Mouse (Mus musculus) layer of hippocampus, postnatal 36 days (tissue): ENCODE measurements at regions not wholly inside any gene's neighbourhood (a gene's known extent, or its start where the extent isn't known, plus 50 kb on each side); places are given as distances from the start of the nearest gene placed in this dataset.

Experiments used
- DNase-seq, 2 experiments: peaks; one replicate each; pipeline ENCODE4 v3.0.0; 2022

- DNase-seq: peak; percentile 23 to 24
Measured at GRCm38 (mm10) chr4:135034406-135034805, 86.0 kb upstream of the Runx3 start.

DNA sequence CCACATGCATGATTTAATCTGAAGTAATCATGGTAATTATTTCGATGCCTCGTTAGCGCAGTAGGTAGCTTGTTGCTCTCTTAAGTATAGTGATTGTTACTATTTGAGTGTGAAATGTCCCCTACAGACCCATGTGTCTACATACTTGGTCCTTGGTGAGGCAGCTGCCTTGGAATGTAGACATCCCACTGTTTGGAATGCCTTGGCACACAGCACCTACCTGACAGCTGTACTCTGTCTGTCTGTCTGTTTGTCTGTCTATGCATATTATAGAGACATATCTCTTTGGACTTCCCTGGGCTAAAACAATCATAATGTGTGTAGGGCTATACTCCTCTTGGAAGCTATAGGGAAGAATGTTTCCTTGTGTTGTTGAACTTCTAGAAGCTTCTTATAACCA is 83.7 kb upstream of the Runx3 start:
- DNase-seq: no peak

DNA sequence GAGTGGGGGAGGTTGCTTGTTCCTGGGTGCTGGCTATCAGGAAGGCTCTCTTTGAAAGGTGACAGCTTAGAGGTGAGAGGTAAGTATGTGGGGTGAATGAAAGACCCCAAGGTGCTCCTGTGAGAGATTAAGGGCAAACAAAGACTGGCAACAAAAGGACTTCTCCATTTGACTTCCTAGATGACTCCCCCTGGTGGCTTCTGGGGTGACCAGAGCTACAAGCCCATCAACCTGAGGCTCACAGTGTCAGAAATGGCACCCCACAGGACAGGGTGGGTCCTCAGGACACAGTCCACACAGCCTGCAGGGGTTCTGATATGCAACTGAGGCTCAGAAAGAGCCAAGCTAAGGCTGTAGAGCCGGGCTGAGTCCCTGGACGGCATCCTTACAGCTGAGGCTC is 81.2 kb upstream of the Runx3 start:
- no peak for DNase-seq

GRCm38 (mm10) chr4:135041921-135042320 is 78.5 kb upstream of the Runx3 start:
- no peak for DNase-seq

- DNase-seq: no peak
Measured at GRCm38 (mm10) chr4:135042501-135042900, 78.0 kb upstream of the Runx3 start.

GRCm38 (mm10) chr4:135045054-135045453 is 75.4 kb upstream of the Runx3 start:
- no peak for DNase-seq

- no peak for DNase-seq
Measured at GRCm38 (mm10) chr4:135046619-135047018, 73.8 kb upstream of the Runx3 start.

GRCm38 (mm10) chr4:135047251-135047650 is 73.2 kb upstream of the Runx3 start:
- no peak for DNase-seq

GRCm38 (mm10) chr4:135047771-135048170 is 72.7 kb upstream of the Runx3 start:
- no peak for DNase-seq

DNA sequence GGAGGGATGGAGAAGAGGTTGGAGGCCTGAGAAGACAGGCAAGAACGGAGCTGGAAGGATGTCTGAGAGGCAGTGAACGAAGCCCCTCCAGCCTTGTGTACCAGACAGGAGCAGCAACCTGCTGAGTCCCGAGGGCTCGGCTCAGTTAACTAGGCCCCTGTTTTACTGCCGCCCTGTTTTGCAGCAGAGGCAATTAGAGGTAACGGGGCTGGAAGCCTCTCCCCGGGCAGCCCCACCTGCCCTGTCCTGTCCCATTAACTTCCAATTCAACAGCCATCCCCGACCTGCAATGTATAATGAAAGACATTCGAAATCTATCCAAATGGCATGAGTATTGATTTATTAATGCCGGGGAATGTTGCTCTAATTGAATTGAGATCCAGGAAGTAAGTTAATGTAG is 70.5 kb upstream of the Runx3 start:
- DNase-seq: no peak

- DNase-seq: no peak
Measured at GRCm38 (mm10) chr4:135051466-135051865, 69.0 kb upstream of the Runx3 start.

DNA sequence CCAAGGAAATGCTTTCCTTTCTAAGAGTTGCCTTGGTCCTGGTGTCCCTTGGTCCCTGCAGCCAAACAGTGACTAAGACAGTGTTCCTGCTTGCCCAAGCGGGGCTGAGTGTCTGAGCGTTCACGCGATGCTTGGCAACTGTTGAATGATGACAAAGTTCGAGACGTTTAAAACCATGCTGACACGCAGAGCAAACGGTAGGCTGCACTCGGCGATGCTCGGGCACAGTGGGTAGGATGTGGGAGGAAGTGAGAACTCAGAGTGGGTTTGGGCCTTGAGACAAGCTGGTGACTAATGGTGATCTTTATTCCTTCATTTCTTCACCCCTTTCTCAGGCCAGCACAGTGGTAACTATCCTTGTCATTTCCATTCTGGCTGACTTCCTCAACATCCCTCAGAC is 66.9 kb upstream of the Runx3 start:
- no peak for DNase-seq

DNA sequence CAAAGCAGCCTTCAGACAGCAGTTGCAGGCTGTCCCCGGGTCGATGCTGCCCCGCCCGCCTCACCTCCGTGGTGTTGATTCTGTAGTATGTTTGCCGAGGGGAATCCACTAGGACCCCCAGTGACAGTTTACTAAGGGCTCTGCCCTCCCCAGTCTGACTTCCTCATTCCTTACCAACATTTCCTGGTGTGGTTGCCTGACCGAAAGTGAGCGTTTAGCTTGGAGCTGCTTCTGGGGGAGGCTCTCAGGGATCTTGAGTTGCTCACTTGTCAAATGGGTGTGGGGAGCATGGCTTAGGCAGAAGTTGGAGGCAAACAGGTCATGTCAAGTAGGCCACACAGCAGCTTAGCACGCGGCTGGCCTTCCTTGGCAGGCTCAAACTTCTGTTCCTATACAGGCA is 66.1 kb upstream of the Runx3 start:
- DNase-seq: no peak

DNA sequence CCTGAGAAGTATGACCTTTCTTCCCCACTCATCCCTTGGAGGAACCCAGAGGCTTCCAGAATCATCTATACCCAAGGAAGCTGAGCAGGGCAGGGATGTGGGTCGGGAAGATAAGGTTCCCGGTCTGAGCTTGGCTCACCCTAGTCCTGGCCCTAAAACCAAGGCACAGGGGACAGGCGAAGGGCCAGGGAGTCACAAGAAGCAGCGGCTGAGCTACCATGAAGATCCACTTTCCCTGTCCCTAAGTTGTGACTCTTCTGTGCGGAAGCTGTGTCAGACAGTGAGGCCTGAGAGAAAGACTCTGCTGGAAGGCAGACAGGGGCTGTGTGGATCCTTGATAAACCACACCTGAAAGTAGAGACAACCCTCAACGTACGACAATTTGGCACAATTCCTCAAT is 64.1 kb upstream of the Runx3 start:
- DNase-seq: no peak

- DNase-seq: no peak
Measured at GRCm38 (mm10) chr4:135057286-135057685, 63.2 kb upstream of the Runx3 start.

GRCm38 (mm10) chr4:135058895-135059294 is 61.6 kb upstream of the Runx3 start:
- no peak for DNase-seq

DNA sequence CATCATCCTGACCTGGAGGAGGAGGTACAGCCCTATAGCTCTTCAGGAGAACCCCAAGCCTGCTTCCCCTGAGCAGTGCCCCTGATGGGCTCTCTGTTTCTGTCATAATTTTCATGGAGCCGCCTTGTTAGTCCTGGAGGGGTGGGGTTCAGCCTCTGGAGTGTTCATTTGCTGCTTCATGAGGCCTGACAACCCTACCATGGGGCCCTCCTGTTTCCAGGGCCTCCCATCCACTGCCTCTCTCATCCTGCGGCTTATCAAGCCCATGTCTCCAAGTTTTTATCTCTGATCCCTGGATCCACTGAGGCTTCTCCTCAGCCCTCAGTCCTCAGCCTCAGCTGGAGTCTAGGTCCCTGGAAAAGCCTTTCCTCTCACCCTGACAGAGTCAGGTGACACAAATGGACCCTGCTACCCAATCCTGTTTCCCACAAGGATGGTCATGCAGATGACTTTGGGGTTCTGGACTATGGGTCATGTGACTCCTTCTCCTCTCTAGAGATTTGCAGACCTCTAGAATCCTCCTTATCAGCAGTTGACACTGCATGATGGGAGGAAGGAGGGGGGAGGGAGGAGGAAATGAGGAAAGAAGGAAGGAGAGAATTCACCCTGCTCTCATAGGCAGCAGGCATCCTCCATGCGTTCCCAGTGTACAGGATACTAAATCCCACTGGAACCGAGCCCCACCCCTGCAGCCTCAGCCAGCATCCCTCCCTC is 59.3 kb upstream of the Runx3 start:
- DNase-seq: no peak

GRCm38 (mm10) chr4:135066766-135067479 is 53.5 kb upstream of the Runx3 start:
- DNase-seq: peak; percentile 69 to 74

DNA sequence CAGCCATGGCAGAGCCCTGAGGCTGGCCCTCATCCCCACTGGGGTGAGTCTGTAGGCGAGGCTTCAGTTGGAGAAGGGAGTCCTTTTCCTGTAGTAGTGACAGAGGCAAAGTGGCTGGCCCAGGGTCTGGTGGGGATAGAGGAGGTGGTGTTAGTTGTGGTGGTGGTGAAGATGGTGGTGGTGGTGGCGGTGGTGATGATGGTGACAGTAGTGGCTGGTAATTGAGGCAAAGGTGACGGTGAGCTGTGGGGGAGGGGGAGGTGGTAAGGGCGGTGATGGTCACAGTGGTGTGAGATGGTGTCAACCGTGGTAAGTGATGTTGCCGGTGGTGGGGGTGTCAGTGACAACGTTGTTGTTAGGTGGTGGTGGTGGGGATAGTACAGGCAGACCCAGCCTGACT is 52.6 kb upstream of the Runx3 start:
- DNase-seq: no peak

GRCm38 (mm10) chr4:135069818-135070217 is 50.6 kb upstream of the Runx3 start:
- DNase-seq: peak in 1 of 2 experiments; percentile 17
